Comparison of ENCODE assay signal across 9 mouse cellular contexts in genomic region chr11:102140508-102140907, GRCm38 (mm10). TPM values are rescaled to one million over a fixed set of nuclear protein-coding genes. Genes with fewer than 3 reads are reported as not detected.
DNase-seq lines count a peak whose midpoint lies in the region; ATAC-seq and TF ChIP-seq lines count a peak whose summit lies in the region.
"Had no signal": no experiment of that assay in that cellular context is flagged by ENCODE, and none has a peak within 500 bp of the region (broad histone marks: within the 10 kb centered on the region; RNA-seq: fewer than 3 reads in every experiment).

No protein-coding gene starts in this region.

- in situ Hi-C loops in CH12.LX (cut with MboI; ENCODE audit: low pct_ligation_motif_present, low pct_unique_long_range_greater_than_20kb, low sequenced_read_pairs): no loop called here

- dilution Hi-C loops in CH12.LX (cut with MboI; ENCODE audit: extremely low pct_ligation_motif_present, extremely low pct_unique_long_range_greater_than_20kb, low sequenced_read_pairs): no loop called here

- TF ChIP-seq RAD21 in CH12.LX (IDR thresholded peaks at IDR 0.05; ENCODE audit: low read depth, low read length): peak; percentile 89

- no peak overlapping the region for H3K9ac ChIP-seq in intestine, embryonic 14.5 days (ENCODE audit: low read length)
- H3K9ac ChIP-seq in intestine, embryonic 15.5 days: no peak overlapping the region
- no peak overlapping the region for H3K9ac ChIP-seq in CH12.LX (ENCODE audit: insufficient read depth, low read depth)
- H3K9ac ChIP-seq in embryonic facial prominence, embryonic 14.5 days (ENCODE audit: low read depth, low read length): no peak overlapping the region
- H3K9ac ChIP-seq: midbrain, embryonic 12.5 days had no signal

- TF ChIP-seq POLR2A in CH12.LX (IDR thresholded peaks at IDR 0.05; ENCODE audit: low read depth, low read length): no peak

- peak; percentile 90 for DNase-seq in intestine, embryonic 14.5 days (ENCODE audit: low spot score)
- peak; percentile 86 for DNase-seq in CH12.LX (ENCODE audit: extremely low read depth)
- DNase-seq in adrenal gland, adult 2 months: peak; percentile 58
- DNase-seq in embryonic facial prominence, embryonic 14.5 days (ENCODE audit: low spot score): peak; percentile 31
- DNase-seq in layer of hippocampus, postnatal 25 days (ENCODE audit: extremely low spot score in 1 of 2, low spot score in 1 of 2): peak; percentile 62 to 89
- DNase-seq in ovary, postnatal 14 days (ENCODE audit: low spot score): peak; percentile 66

- H3K4me2 ChIP-seq in intestine, embryonic 14.5 days (ENCODE audit: low read length): no peak overlapping the region
- H3K4me2 ChIP-seq in intestine, embryonic 15.5 days (replicated peaks): no peak overlapping the region
- H3K4me2 ChIP-seq in CH12.LX (ENCODE audit: insufficient read depth, low read depth, poor library complexity, severe bottlenecking): no peak overlapping the region
- H3K4me2 ChIP-seq in embryonic facial prominence, embryonic 14.5 days (ENCODE audit: low read depth, low read length): no peak overlapping the region
- H3K4me2 ChIP-seq: midbrain, embryonic 12.5 days had no signal

- peaks cover 1% of the 10 kb centered on the region; the same call in 1 of the 2 replicates for H3K4me1 ChIP-seq in intestine, embryonic 14.5 days (replicated peaks; ENCODE audit: control insufficient read depth, insufficient read depth, low read length)
- peaks cover 10% of the 10 kb centered on the region for H3K4me1 ChIP-seq in intestine, embryonic 15.5 days (replicated peaks)
- peaks cover 0 to 7% of the 10 kb centered on the region in 2 experiments; a peak in 2 of 4 replicates for H3K4me1 ChIP-seq in CH12.LX (ENCODE audit: control insufficient read depth in 1 of 2, insufficient read depth in 2 of 2)
- H3K4me1 ChIP-seq in embryonic facial prominence, embryonic 14.5 days (ENCODE audit: control insufficient read depth, insufficient read depth, low read length): no peaks in the 10 kb centered on the region

- H3K36me3 ChIP-seq in intestine, embryonic 14.5 days (ENCODE audit: control insufficient read depth, insufficient read depth, low read length): no peaks in the 10 kb centered on the region
- H3K36me3 ChIP-seq in intestine, embryonic 15.5 days: no peaks in the 10 kb centered on the region
- no peaks in the 10 kb centered on the region for H3K36me3 ChIP-seq in CH12.LX (replicated peaks in 1 of 2; ENCODE audit: control insufficient read depth in 1 of 2, insufficient read depth in 1 of 2, low read length in 1 of 2)
- no peaks in the 10 kb centered on the region for H3K36me3 ChIP-seq in embryonic facial prominence, embryonic 14.5 days (ENCODE audit: control insufficient read depth, insufficient read depth, low read length)
- H3K36me3 ChIP-seq: midbrain, embryonic 12.5 days had no signal

- 2% methylated on average over 5 of the region's 5 CpGs for WGBS in intestine, embryonic 14.5 days
- 2% methylated on average over 5 of the region's 5 CpGs for WGBS in intestine, embryonic 15.5 days
- 5% methylated on average over 5 of the region's 5 CpGs for WGBS in embryonic facial prominence, embryonic 14.5 days

- no peaks in the 10 kb centered on the region for H3K79me2 ChIP-seq in CH12.LX (replicated peaks; ENCODE audit: control insufficient read depth, extremely low read depth, insufficient read depth, poor library complexity, severe bottlenecking)

- H3K4me3 ChIP-seq in intestine, embryonic 14.5 days (ENCODE audit: low read depth, low read length): no peak overlapping the region
- no peak overlapping the region for H3K4me3 ChIP-seq in intestine, embryonic 15.5 days (replicated peaks)
- H3K4me3 ChIP-seq in CH12.LX (replicated peaks in 1 of 3; ENCODE audit: low read depth in 2 of 3, low read length in 2 of 3, poor library complexity in 1 of 3): no peak overlapping the region
- H3K4me3 ChIP-seq in embryonic facial prominence, embryonic 14.5 days (ENCODE audit: low read depth, low read length): no peak overlapping the region
- H3K4me3 ChIP-seq: midbrain, embryonic 12.5 days had no signal

- TF ChIP-seq EP300 in CH12.LX (IDR thresholded peaks at IDR 0.05; ENCODE audit: low read length): no peak

- ATAC-seq in intestine, embryonic 14.5 days (replicated peaks; ENCODE audit: low FRiP score, low TSS enrichment, low read depth): no peak
- no peak for ATAC-seq in intestine, embryonic 15.5 days
- no peak for ATAC-seq in embryonic facial prominence, embryonic 14.5 days (ENCODE audit: low read depth)
- no peak; the same call in 1 of the 2 replicates for ATAC-seq in granulocyte monocyte progenitor cell, adult 5-6 weeks (replicated peaks; ENCODE audit: poor library complexity, severe bottlenecking)

- no peaks in the 10 kb centered on the region for H3K9me3 ChIP-seq in intestine, embryonic 14.5 days (ENCODE audit: control insufficient read depth, low read length)
- no peaks in the 10 kb centered on the region for H3K9me3 ChIP-seq in intestine, embryonic 15.5 days
- peaks cover 2% of the 10 kb centered on the region for H3K9me3 ChIP-seq in CH12.LX (replicated peaks; ENCODE audit: low read length)
- H3K9me3 ChIP-seq in embryonic facial prominence, embryonic 14.5 days (ENCODE audit: control insufficient read depth, low read length): no peaks in the 10 kb centered on the region
- H3K9me3 ChIP-seq: midbrain, embryonic 12.5 days had no signal

- peaks cover 12% of the 10 kb centered on the region for H3K27me3 ChIP-seq in intestine, embryonic 14.5 days (replicated peaks; ENCODE audit: control insufficient read depth, insufficient read depth, low read length)
- H3K27me3 ChIP-seq in intestine, embryonic 15.5 days (replicated peaks): peaks cover 7% of the 10 kb centered on the region
- H3K27me3 ChIP-seq in CH12.LX (replicated peaks): peaks cover 64% of the 10 kb centered on the region
- peaks cover 19% of the 10 kb centered on the region for H3K27me3 ChIP-seq in embryonic facial prominence, embryonic 14.5 days (replicated peaks; ENCODE audit: control insufficient read depth, insufficient read depth, low read length)

- no peak overlapping the region for H3K27ac ChIP-seq in intestine, embryonic 14.5 days (ENCODE audit: low read depth)
- H3K27ac ChIP-seq in intestine, embryonic 15.5 days: no peak overlapping the region
- no peak overlapping the region for H3K27ac ChIP-seq in CH12.LX (ENCODE audit: insufficient read depth, low read depth)
- H3K27ac ChIP-seq in embryonic facial prominence, embryonic 14.5 days (replicated peaks; ENCODE audit: low read depth, low read length): no peak overlapping the region
- H3K27ac ChIP-seq: midbrain, embryonic 12.5 days had no signal

- TF ChIP-seq CTCF in CH12.LX (conservative IDR thresholded peaks at IDR 0.05 in 1 of 2, IDR thresholded peaks at IDR 0.05 in 1 of 2; ENCODE audit: low read depth in 2 of 2, low read length in 2 of 2): peak; percentile 90 to 98

RNA-seq across cellular contexts. Expression of gene Nags, which starts 4.8 kb away (rescaled TPM):
- 1.7 and 3.4 TPM in 2 replicates for polyA plus RNA-seq in intestine, embryonic 14.5 days (2014; fragmentation: Nextera tagmentation; extraction: Ambion mirVana)
- 24.0 and 25.6 TPM in 2 replicates for polyA plus RNA-seq in intestine, embryonic 15.5 days (2015; fragmentation: Nextera tagmentation; extraction: Ambion mirVana)
- total RNA-seq in CH12.LX (2012; rRNA removed) (not detected in 2 replicates), CH12.LX (2014; rRNA removed) (not detected in 2 replicates)
- not detected in 2 replicates for polyA plus RNA-seq in CH12.LX (2012; ENCODE audit: insufficient read length, low read depth)
- total RNA-seq in adrenal gland, adult 2 months (2021): 1 to 10 TPM in 1 of 2 experiments, under 1 TPM in 1; 0.29 to 1.8 TPM
- 0.34 and 1.1 TPM in 2 replicates for polyA plus RNA-seq in adrenal gland, adult 2 months (2012; rRNA removed)
- 0.28 and 0.49 TPM in 2 replicates for polyA plus RNA-seq in embryonic facial prominence, embryonic 14.5 days (2014; fragmentation: Nextera tagmentation; extraction: Ambion mirVana)
- total RNA-seq in layer of hippocampus, postnatal 25 days (2021): not detected
- not detected in 2 replicates for total RNA-seq in granulocyte monocyte progenitor cell, adult 5-6 weeks (2014; fragmentation: Nextera tagmentation)
- 0.04 TPM in 1 of 2 replicates, not detected in the other for total RNA-seq in granulocyte monocyte progenitor cell, adult 5-6 weeks (2017)
- polyA plus RNA-seq: midbrain, embryonic 12.5 days had no signal

RNA-seq across cellular contexts. Expression of gene Tmem101, which starts 15.7 kb away (rescaled TPM):
- polyA plus RNA-seq in intestine, embryonic 14.5 days (2014; fragmentation: Nextera tagmentation; extraction: Ambion mirVana): 22.6 and 27.1 TPM in 2 replicates
- 23.8 and 26.4 TPM in 2 replicates for polyA plus RNA-seq in intestine, embryonic 15.5 days (2015; fragmentation: Nextera tagmentation; extraction: Ambion mirVana)
- 56.7 and 63.1 TPM in 2 replicates for total RNA-seq in CH12.LX (2012; rRNA removed)
- 36.1 and 38.5 TPM in 2 replicates for total RNA-seq in CH12.LX (2014; rRNA removed)
- polyA plus RNA-seq in CH12.LX (2012; ENCODE audit: insufficient read length, low read depth): 29.7 and 35.4 TPM in 2 replicates
- total RNA-seq in adrenal gland, adult 2 months (2021): 10 to 100 TPM in 1 of 2 experiments, 1 to 10 TPM in 1; 7.9 to 16.5 TPM
- 23.9 and 26.8 TPM in 2 replicates for polyA plus RNA-seq in adrenal gland, adult 2 months (2012; rRNA removed)
- 30.0 and 31.1 TPM in 2 replicates for polyA plus RNA-seq in embryonic facial prominence, embryonic 14.5 days (2014; fragmentation: Nextera tagmentation; extraction: Ambion mirVana)
- 10 to 100 TPM; 24.2 to 30.3 TPM for total RNA-seq in layer of hippocampus, postnatal 25 days (2021)
- total RNA-seq in granulocyte monocyte progenitor cell, adult 5-6 weeks (2014; fragmentation: Nextera tagmentation): 11.8 and 19.4 TPM in 2 replicates
- total RNA-seq in granulocyte monocyte progenitor cell, adult 5-6 weeks (2017): 14.8 and 32.0 TPM in 2 replicates

RNA-seq across cellular contexts. Expression of gene Pyy, which starts 32.9 kb away (rescaled TPM):
- 41.5 TPM in 1 of 2 replicates, not detected in the other for polyA plus RNA-seq in intestine, embryonic 14.5 days (2014; fragmentation: Nextera tagmentation; extraction: Ambion mirVana)
- 57.2 and 75.0 TPM in 2 replicates for polyA plus RNA-seq in intestine, embryonic 15.5 days (2015; fragmentation: Nextera tagmentation; extraction: Ambion mirVana)
- total RNA-seq in CH12.LX (2012; rRNA removed): not detected in 2 replicates
- total RNA-seq in CH12.LX (2014; rRNA removed): not detected in 2 replicates
- not detected in 2 replicates for polyA plus RNA-seq in CH12.LX (2012; ENCODE audit: insufficient read length, low read depth)
- not detected for total RNA-seq in adrenal gland, adult 2 months (2021)
- polyA plus RNA-seq in adrenal gland, adult 2 months (2012; rRNA removed): not detected in 2 replicates
- 0.58 and 0.90 TPM in 2 replicates for polyA plus RNA-seq in embryonic facial prominence, embryonic 14.5 days (2014; fragmentation: Nextera tagmentation; extraction: Ambion mirVana)
- total RNA-seq in layer of hippocampus, postnatal 25 days (2021): not detected
- not detected in 2 replicates for total RNA-seq in granulocyte monocyte progenitor cell, adult 5-6 weeks (2014; fragmentation: Nextera tagmentation)
- total RNA-seq in granulocyte monocyte progenitor cell, adult 5-6 weeks (2017): not detected in 2 replicates
- polyA plus RNA-seq: midbrain, embryonic 12.5 days had no signal

RNA-seq across cellular contexts. Expression of gene Ppy, which starts 39.4 kb away (rescaled TPM):
- polyA plus RNA-seq in intestine, embryonic 14.5 days (2014; fragmentation: Nextera tagmentation; extraction: Ambion mirVana): 2.0 TPM in 1 of 2 replicates, not detected in the other
- polyA plus RNA-seq in intestine, embryonic 15.5 days (2015; fragmentation: Nextera tagmentation; extraction: Ambion mirVana): 4.5 and 6.2 TPM in 2 replicates
- total RNA-seq in CH12.LX (2012; rRNA removed) (not detected in 2 replicates), CH12.LX (2014; rRNA removed) (not detected in 2 replicates)
- polyA plus RNA-seq in CH12.LX (2012; ENCODE audit: insufficient read length, low read depth): not detected in 2 replicates
- not detected for total RNA-seq in adrenal gland, adult 2 months (2021)
- polyA plus RNA-seq in adrenal gland, adult 2 months (2012; rRNA removed): not detected in 2 replicates
- not detected in 2 replicates for polyA plus RNA-seq in embryonic facial prominence, embryonic 14.5 days (2014; fragmentation: Nextera tagmentation; extraction: Ambion mirVana)
- not detected for total RNA-seq in layer of hippocampus, postnatal 25 days (2021)
- not detected in 2 replicates for total RNA-seq in granulocyte monocyte progenitor cell, adult 5-6 weeks (2014; fragmentation: Nextera tagmentation)
- total RNA-seq in granulocyte monocyte progenitor cell, adult 5-6 weeks (2017): not detected in 2 replicates
- polyA plus RNA-seq: midbrain, embryonic 12.5 days had no signal

RNA-seq across cellular contexts. Expression of gene Lsm12, which starts 44.6 kb away (rescaled TPM):
- 88.4 and 89.9 TPM in 2 replicates for polyA plus RNA-seq in intestine, embryonic 14.5 days (2014; fragmentation: Nextera tagmentation; extraction: Ambion mirVana)
- 118 and 140 TPM in 2 replicates for polyA plus RNA-seq in intestine, embryonic 15.5 days (2015; fragmentation: Nextera tagmentation; extraction: Ambion mirVana)
- total RNA-seq in CH12.LX (2012; rRNA removed): 66.9 and 78.7 TPM in 2 replicates
- total RNA-seq in CH12.LX (2014; rRNA removed): 70.0 and 78.9 TPM in 2 replicates
- polyA plus RNA-seq in CH12.LX (2012; ENCODE audit: insufficient read length, low read depth): 164 and 185 TPM in 2 replicates
- 100 to 1,000 TPM in 1 of 2 experiments, 10 to 100 TPM in 1; 82.6 to 108 TPM for total RNA-seq in adrenal gland, adult 2 months (2021)
- polyA plus RNA-seq in adrenal gland, adult 2 months (2012; rRNA removed): 35.8 and 40.1 TPM in 2 replicates
- polyA plus RNA-seq in embryonic facial prominence, embryonic 14.5 days (2014; fragmentation: Nextera tagmentation; extraction: Ambion mirVana): 92.9 and 98.4 TPM in 2 replicates
- 10 to 100 TPM; 62.0 to 62.7 TPM for total RNA-seq in layer of hippocampus, postnatal 25 days (2021)
- 109 and 123 TPM in 2 replicates for total RNA-seq in granulocyte monocyte progenitor cell, adult 5-6 weeks (2014; fragmentation: Nextera tagmentation)
- 67.6 and 77.7 TPM in 2 replicates for total RNA-seq in granulocyte monocyte progenitor cell, adult 5-6 weeks (2017)

Comparison
In these comparisons a context has a peak if more than half of its experiments do, and no peak if none do; other contexts are left out.
1. DNase-seq: peak in every context shown above with its lines; median percentile 90 in intestine, embryonic 14.5 days; 86 in CH12.LX; 76 in layer of hippocampus, postnatal 25 days; 66 in ovary, postnatal 14 days; 58 in adrenal gland, adult 2 months; 31 in embryonic facial prominence, embryonic 14.5 days.